Mouse (Mus musculus): Measurements from ENCODE around the gene Kazald1. TPM values are rescaled to one million over a fixed set of nuclear protein-coding genes. Genes with fewer than 3 reads are reported as not detected.

Gene Kazald1
- polyA plus RNA-seq, 1 experiment, result 15.0 TPM

GRCm38 (mm10) chr19:45076036-45076575 is 1.1 kb downstream of the Kazald1 start:
- peak overlapping the region; percentile 47 for H3K4me3 ChIP-seq (replicated peaks; ENCODE audit: insufficient read depth, low read depth, low read length)
- H3K27ac ChIP-seq (ENCODE audit: insufficient read depth, low read length), result no peak overlapping the region; the same call in 1 of the 2 replicates
- no peak for TF ChIP-seq POLR2A (IDR thresholded peaks at IDR 0.05; ENCODE audit: borderline replicate concordance, insufficient read depth, low read length)
- no peak for TF ChIP-seq CTCF (IDR thresholded peaks at IDR 0.05; ENCODE audit: borderline replicate concordance, insufficient read depth, low read depth, low read length)
- H3K4me1 ChIP-seq (ENCODE audit: control insufficient read depth, insufficient read depth, low read length), result peaks cover 11% of the 10 kb centered on the region; the same call in 1 of the 2 replicates
- WGBS, result 42% methylated on average over 17 of the region's 17 CpGs
- no peaks in the 10 kb centered on the region for H3K27me3 ChIP-seq (ENCODE audit: control insufficient read depth, insufficient read depth, low read length)
- DNase-seq, result no peak

- DNase-seq, result peak; percentile 78 to 84
- Histone ChIP-seq H3K27me3 (ENCODE audit: control insufficient read depth, insufficient read depth, low read length) (no peaks in the 10 kb centered on the region), H3K4me1 (ENCODE audit: control insufficient read depth, insufficient read depth, low read length) (peaks cover 12% of the 10 kb centered on the region; the same call in 1 of the 2 replicates), H3K4me3 (replicated peaks; ENCODE audit: insufficient read depth, low read depth, low read length) (peak overlapping the region; percentile 47), H3K27ac (ENCODE audit: insufficient read depth, low read length) (peak overlapping the region; percentile 58)
- TF ChIP-seq CTCF (IDR thresholded peaks at IDR 0.05; ENCODE audit: borderline replicate concordance, insufficient read depth, low read depth, low read length), result peak; percentile 18; the same call in 1 of the 2 replicates
- TF ChIP-seq POLR2A (IDR thresholded peaks at IDR 0.05; ENCODE audit: borderline replicate concordance, insufficient read depth, low read length), result 0 out of 2 replicates have a peak, but pooled peaks have one; percentile 17
- WGBS, result 2% methylated on average over 62 of the region's 62 CpGs
Measured at GRCm38 (mm10) chr19:45076586-45077510, 1.8 kb downstream of the Kazald1 start.

GRCm38 (mm10) chr19:45077742-45078645 is 3.0 kb downstream of the Kazald1 start:
- DNase-seq, result peak in 1 of 2 experiments; percentile 28
- H3K4me3 ChIP-seq (replicated peaks; ENCODE audit: insufficient read depth, low read depth, low read length), result no peak overlapping the region
- 58% methylated on average over 20 of the region's 20 CpGs for WGBS
- H3K4me1 ChIP-seq (ENCODE audit: control insufficient read depth, insufficient read depth, low read length), result peaks cover 12% of the 10 kb centered on the region; the same call in 1 of the 2 replicates
- no peaks in the 10 kb centered on the region for H3K27me3 ChIP-seq (ENCODE audit: control insufficient read depth, insufficient read depth, low read length)
- no peak overlapping the region for H3K27ac ChIP-seq (ENCODE audit: insufficient read depth, low read length)
- TF ChIP-seq POLR2A (IDR thresholded peaks at IDR 0.05; ENCODE audit: borderline replicate concordance, insufficient read depth, low read length) (no peak), CTCF (IDR thresholded peaks at IDR 0.05; ENCODE audit: borderline replicate concordance, insufficient read depth, low read depth, low read length) (no peak)

GRCm38 (mm10) chr19:45078971-45079764 is 4.1 kb downstream of the Kazald1 start:
- 32% methylated on average over 17 of the region's 17 CpGs for WGBS
- TF ChIP-seq POLR2A (IDR thresholded peaks at IDR 0.05; ENCODE audit: borderline replicate concordance, insufficient read depth, low read length) (no peak), CTCF (IDR thresholded peaks at IDR 0.05; ENCODE audit: borderline replicate concordance, insufficient read depth, low read depth, low read length) (peak; percentile 35; the same call in 1 of the 2 replicates)
- DNase-seq, result peak; percentile 37 to 44
- Histone ChIP-seq H3K27me3 (ENCODE audit: control insufficient read depth, insufficient read depth, low read length) (no peaks in the 10 kb centered on the region), H3K4me3 (replicated peaks; ENCODE audit: insufficient read depth, low read depth, low read length) (peak overlapping the region; percentile 48), H3K4me1 (ENCODE audit: control insufficient read depth, insufficient read depth, low read length) (peaks cover 12% of the 10 kb centered on the region; the same call in 1 of the 2 replicates), H3K27ac (ENCODE audit: insufficient read depth, low read length) (peak overlapping the region; percentile 81; the same call in 1 of the 2 replicates)

- DNase-seq, result peak; percentile 78 to 80
- Histone ChIP-seq H3K4me1 (ENCODE audit: control insufficient read depth, insufficient read depth, low read length) (peaks cover 12% of the 10 kb centered on the region; the same call in 1 of the 2 replicates), H3K27me3 (ENCODE audit: control insufficient read depth, insufficient read depth, low read length) (no peaks in the 10 kb centered on the region), H3K27ac (ENCODE audit: insufficient read depth, low read length) (peak overlapping the region; percentile 81), H3K4me3 (replicated peaks; ENCODE audit: insufficient read depth, low read depth, low read length) (peak overlapping the region; percentile 48)
- WGBS, result under 1% methylated on average over 45 of the region's 45 CpGs
- peak; percentile 58; the same call in 1 of the 2 replicates for TF ChIP-seq POLR2A (IDR thresholded peaks at IDR 0.05; ENCODE audit: borderline replicate concordance, insufficient read depth, low read length)
- 0 out of 2 replicates have a peak, but pooled peaks have one; percentile 9 for TF ChIP-seq CTCF (IDR thresholded peaks at IDR 0.05; ENCODE audit: borderline replicate concordance, insufficient read depth, low read depth, low read length)
Measured at GRCm38 (mm10) chr19:45079769-45080515, 4.9 kb downstream of the Kazald1 start.

- TF ChIP-seq POLR2A (IDR thresholded peaks at IDR 0.05; ENCODE audit: borderline replicate concordance, insufficient read depth, low read length), result no peak
- TF ChIP-seq CTCF (IDR thresholded peaks at IDR 0.05; ENCODE audit: borderline replicate concordance, insufficient read depth, low read depth, low read length), result no peak
- peak overlapping the region; percentile 81 for H3K27ac ChIP-seq (ENCODE audit: insufficient read depth, low read length)
- peak overlapping the region; percentile 48 for H3K4me3 ChIP-seq (replicated peaks; ENCODE audit: insufficient read depth, low read depth, low read length)
- H3K27me3 ChIP-seq (ENCODE audit: control insufficient read depth, insufficient read depth, low read length), result no peaks in the 10 kb centered on the region
- H3K4me1 ChIP-seq (ENCODE audit: control insufficient read depth, insufficient read depth, low read length), result peaks cover 12% of the 10 kb centered on the region; the same call in 1 of the 2 replicates
- 4% methylated on average over 17 of the region's 17 CpGs for WGBS
- peak; percentile 37 to 57 for DNase-seq
Measured at GRCm38 (mm10) chr19:45080711-45081110, 5.7 kb downstream of the Kazald1 start.

Measured in cerebellum, adult 2 months (tissue).